Mouse (Mus musculus): ENCODE measurements around the gene Lbh.

The Lbh gene

GRCm38 (mm10) chr17:72938871-72939568, 20.9 kb downstream of the Lbh start:
- DNase-seq (ENCODE audit: low read depth, low spot score), result no peak

- no peak for DNase-seq (ENCODE audit: low read depth, low spot score)
Observed at GRCm38 (mm10) chr17:72939569-72939899, 21.4 kb downstream of the Lbh start.

GRCm38 (mm10) chr17:72944368-72944767, 26.3 kb downstream of the Lbh start:
- no peak for DNase-seq (ENCODE audit: low read depth, low spot score)

- no peak for DNase-seq (ENCODE audit: low read depth, low spot score)
Observed at GRCm38 (mm10) chr17:72947111-72947859, 29.2 kb downstream of the Lbh start.

GRCm38 (mm10) chr17:72948119-72948518, 30.0 kb downstream of the Lbh start:
- DNase-seq (ENCODE audit: low read depth, low spot score), result no peak

GRCm38 (mm10) chr17:72949247-72949701, 31.2 kb downstream of the Lbh start:
- DNase-seq (ENCODE audit: low read depth, low spot score), result no peak

GRCm38 (mm10) chr17:72951331-72951730, 33.2 kb downstream of the Lbh start:
- no peak for DNase-seq (ENCODE audit: low read depth, low spot score)

- no peak for DNase-seq (ENCODE audit: low read depth, low spot score)
Observed at GRCm38 (mm10) chr17:72953811-72954685, 35.9 kb downstream of the Lbh start.

- DNase-seq (ENCODE audit: low read depth, low spot score), result no peak
Observed at GRCm38 (mm10) chr17:72955534-72955933, 37.4 kb downstream of the Lbh start.

- no peak for DNase-seq (ENCODE audit: low read depth, low spot score)
Observed at GRCm38 (mm10) chr17:72957016-72957415, 38.9 kb downstream of the Lbh start.

- no peak for DNase-seq (ENCODE audit: low read depth, low spot score)
Observed at GRCm38 (mm10) chr17:72958886-72959285, 40.8 kb downstream of the Lbh start.

GRCm38 (mm10) chr17:72959497-72960039, 41.5 kb downstream of the Lbh start:
- DNase-seq (ENCODE audit: low read depth, low spot score), result no peak

- no peak for DNase-seq (ENCODE audit: low read depth, low spot score)
Observed at GRCm38 (mm10) chr17:72960243-72960642, 42.1 kb downstream of the Lbh start.

- DNase-seq (ENCODE audit: low read depth, low spot score), result no peak
Observed at GRCm38 (mm10) chr17:72960873-72961272, 42.8 kb downstream of the Lbh start.

GRCm38 (mm10) chr17:72961953-72962630, 44.0 kb downstream of the Lbh start:
- no peak for DNase-seq (ENCODE audit: low read depth, low spot score)

- DNase-seq (ENCODE audit: low read depth, low spot score), result no peak
Observed at GRCm38 (mm10) chr17:72965687-72966086, 47.6 kb downstream of the Lbh start.

- DNase-seq (ENCODE audit: low read depth, low spot score), result no peak
Observed at GRCm38 (mm10) chr17:72966091-72966531, 48.0 kb downstream of the Lbh start.

- no peak for DNase-seq (ENCODE audit: low read depth, low spot score)
Observed at GRCm38 (mm10) chr17:72966878-72967277, 48.8 kb downstream of the Lbh start.

GRCm38 (mm10) chr17:72967371-72968175, 49.5 kb downstream of the Lbh start:
- no peak for DNase-seq (ENCODE audit: low read depth, low spot score)

- DNase-seq (ENCODE audit: low read depth, low spot score), result no peak
Observed at GRCm38 (mm10) chr17:72968666-72969065, 50.6 kb downstream of the Lbh start.

Measured in retina, postnatal 7 days (tissue).